Mouse (Mus musculus): ENCODE measurements around the gene Ntsr2. TPM values are rescaled to one million over a fixed set of nuclear protein-coding genes. Genes with fewer than 3 reads are reported as not detected.

Gene Ntsr2
- not detected in 2 replicates for polyA plus RNA-seq (2011; ENCODE audit: insufficient read depth, insufficient read length, low replicate concordance, missing spikeins)

GRCm38 (mm10) chr12:16653332-16654093 lies at the start of gene Ntsr2:
Ntsr2 (plus strand) TSS chr12:16653382.
- 11% methylated on average over 58 of the region's 58 CpGs for WGBS
- no peak within 1 kb of the TSS for H3K4me3 ChIP-seq (replicated peaks; ENCODE audit: control insufficient read depth, low read depth, low read length)
- H3K27ac ChIP-seq (ENCODE audit: control insufficient read depth, insufficient read depth, low read depth, low read length, poor library complexity): no peak within 1 kb of the TSS; the same call in 1 of the 2 replicates
- H3K4me1 ChIP-seq (ENCODE audit: control insufficient read depth, insufficient read depth, low read length): no peaks in the 10 kb centered on the region
- TF ChIP-seq POLR2A (IDR thresholded peaks at IDR 0.05; ENCODE audit: borderline replicate concordance, control insufficient read depth, low read depth, low read length): no peak
- no peak for TF ChIP-seq CTCF (IDR thresholded peaks at IDR 0.05; ENCODE audit: control insufficient read depth, insufficient read depth, low read length)

DNA sequence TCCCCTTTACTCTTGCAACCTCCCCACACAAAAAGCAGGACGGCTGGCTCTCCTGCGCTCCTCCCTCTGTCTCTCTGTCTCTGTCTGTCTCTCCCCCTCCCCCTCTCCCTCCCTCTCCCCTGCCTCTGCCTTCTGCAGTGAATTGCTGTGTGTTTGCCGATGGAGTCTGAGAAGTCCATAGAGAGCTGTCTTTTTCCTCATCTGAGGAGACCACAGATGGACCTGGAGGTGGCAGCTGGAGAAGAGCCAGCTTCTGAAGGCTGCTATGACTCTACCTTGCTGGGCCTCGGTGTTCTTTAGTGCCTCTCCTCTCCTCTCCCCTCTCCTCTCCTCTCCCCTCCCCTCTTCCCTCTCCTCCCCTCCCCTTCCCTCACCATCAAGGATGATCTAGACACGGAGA lies 47.6 kb upstream of the Ntsr2 start:
- Histone ChIP-seq H3K27ac (ENCODE audit: control insufficient read depth, insufficient read depth, low read depth, low read length, poor library complexity) (no peak overlapping the region), H3K4me1 (ENCODE audit: control insufficient read depth, insufficient read depth, low read length) (no peaks in the 10 kb centered on the region), H3K4me3 (replicated peaks; ENCODE audit: control insufficient read depth, low read depth, low read length) (no peak overlapping the region)
- TF ChIP-seq POLR2A (IDR thresholded peaks at IDR 0.05; ENCODE audit: borderline replicate concordance, control insufficient read depth, low read depth, low read length) (no peak), CTCF (IDR thresholded peaks at IDR 0.05; ENCODE audit: control insufficient read depth, insufficient read depth, low read length) (no peak)
- WGBS: 79% methylated on average over 5 of the region's 5 CpGs

DNA sequence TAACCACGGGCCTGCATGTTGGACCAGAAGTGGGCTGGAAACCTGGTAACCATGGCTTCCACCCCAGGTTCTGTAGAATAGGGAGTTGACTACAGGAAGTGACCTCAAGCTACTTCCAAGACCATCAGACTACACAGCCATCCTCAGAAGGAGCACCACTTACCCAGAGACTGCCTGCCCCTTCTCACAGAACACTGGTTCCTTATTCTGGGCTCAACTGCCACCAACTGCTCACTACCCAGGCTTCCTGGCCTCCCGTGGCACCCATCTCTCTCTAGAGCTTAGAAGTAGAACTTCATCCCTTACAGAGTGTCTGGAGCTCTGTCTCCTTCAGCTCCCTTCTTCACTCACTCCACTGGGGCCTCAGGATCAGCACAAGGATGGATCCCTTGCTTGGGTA lies 42.2 kb upstream of the Ntsr2 start, which contains the start of gene Lpin1:
TSS of gene Lpin1 (minus strand) at position 31 of the 400 bp plus-strand sequence.
- no peak for TF ChIP-seq CTCF (IDR thresholded peaks at IDR 0.05; ENCODE audit: control insufficient read depth, insufficient read depth, low read length)
- Histone ChIP-seq H3K4me1 (ENCODE audit: control insufficient read depth, insufficient read depth, low read length) (no peaks in the 10 kb centered on the region; the same call in 1 of the 2 replicates), H3K4me3 (replicated peaks; ENCODE audit: control insufficient read depth, low read depth, low read length) (no peak within 1 kb of the TSS), H3K27ac (ENCODE audit: control insufficient read depth, insufficient read depth, low read depth, low read length, poor library complexity) (no peak within 1 kb of the TSS)
- WGBS: 13% methylated on average over 2 of the region's 2 CpGs

DNA sequence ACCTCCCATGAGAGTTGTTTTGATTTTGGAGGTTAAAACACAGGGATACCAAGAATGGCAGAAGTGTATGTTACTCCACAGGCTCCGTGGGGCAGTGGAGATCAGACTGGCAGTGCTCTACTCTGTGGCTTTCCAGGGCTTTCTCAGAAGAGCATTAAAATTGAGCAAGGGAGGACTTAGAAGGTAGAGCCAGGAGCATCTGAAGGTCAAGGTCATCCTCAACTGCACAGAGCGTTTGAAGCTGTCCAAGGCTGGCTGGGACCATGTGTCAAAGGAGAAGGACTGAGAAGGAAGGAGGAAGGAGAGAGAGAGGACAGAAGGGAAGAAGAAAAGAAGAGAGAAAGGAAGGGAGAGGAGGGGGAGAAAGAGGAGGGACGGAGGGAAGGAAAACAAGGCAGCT lies 38.6 kb upstream of the Ntsr2 start:
- WGBS: 51% methylated on average over 3 of the region's 3 CpGs
- TF ChIP-seq POLR2A (IDR thresholded peaks at IDR 0.05; ENCODE audit: borderline replicate concordance, control insufficient read depth, low read depth, low read length) (no peak), CTCF (IDR thresholded peaks at IDR 0.05; ENCODE audit: control insufficient read depth, insufficient read depth, low read length) (no peak)
- Histone ChIP-seq H3K4me1 (ENCODE audit: control insufficient read depth, insufficient read depth, low read length) (no peaks in the 10 kb centered on the region; the same call in 1 of the 2 replicates), H3K27ac (ENCODE audit: control insufficient read depth, insufficient read depth, low read depth, low read length, poor library complexity) (no peak overlapping the region), H3K4me3 (replicated peaks; ENCODE audit: control insufficient read depth, low read depth, low read length) (no peak overlapping the region)

DNA sequence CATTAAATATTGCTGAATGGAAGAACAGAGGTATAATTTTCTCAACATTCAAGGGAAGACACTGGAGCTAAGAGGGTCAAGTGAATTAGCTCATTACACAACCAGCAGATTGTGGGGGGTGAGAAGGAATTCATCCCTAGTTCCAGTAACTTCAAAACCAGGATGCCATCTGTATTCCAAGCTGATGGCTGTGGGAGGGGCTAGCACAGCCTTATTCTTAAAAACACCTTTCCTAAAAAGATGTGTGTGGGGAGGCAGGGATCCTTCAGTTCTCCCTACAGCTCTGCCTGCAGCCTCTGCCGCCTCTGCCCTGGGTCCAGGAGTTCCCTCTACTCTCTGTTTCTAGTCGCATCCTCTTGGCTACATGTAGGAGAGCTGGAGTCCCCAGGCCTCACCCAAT lies 37.4 kb upstream of the Ntsr2 start:
- no peak overlapping the region for H3K4me3 ChIP-seq (replicated peaks; ENCODE audit: control insufficient read depth, low read depth, low read length)
- 86% methylated on average over 2 of the region's 2 CpGs for WGBS

GRCm38 (mm10) chr12:16618512-16619274 lies 34.5 kb upstream of the Ntsr2 start:
- 67% methylated on average over 12 of the region's 12 CpGs for WGBS
- H3K27ac ChIP-seq (ENCODE audit: control insufficient read depth, insufficient read depth, low read depth, low read length, poor library complexity): no peak overlapping the region
- H3K4me3 ChIP-seq (replicated peaks; ENCODE audit: control insufficient read depth, low read depth, low read length): no peak overlapping the region
- H3K4me1 ChIP-seq (ENCODE audit: control insufficient read depth, insufficient read depth, low read length): no peaks in the 10 kb centered on the region
- TF ChIP-seq POLR2A (IDR thresholded peaks at IDR 0.05; ENCODE audit: borderline replicate concordance, control insufficient read depth, low read depth, low read length) (no peak), CTCF (IDR thresholded peaks at IDR 0.05; ENCODE audit: control insufficient read depth, insufficient read depth, low read length) (no peak)

More for the DNA sequence above, 37.4 kb upstream of the Ntsr2 start:
- Histone ChIP-seq H3K27ac (ENCODE audit: control insufficient read depth, insufficient read depth, low read depth, low read length, poor library complexity) (no peak overlapping the region), H3K4me1 (ENCODE audit: control insufficient read depth, insufficient read depth, low read length) (no peaks in the 10 kb centered on the region; the same call in 1 of the 2 replicates)
- no peak for TF ChIP-seq CTCF (IDR thresholded peaks at IDR 0.05; ENCODE audit: control insufficient read depth, insufficient read depth, low read length)
- TF ChIP-seq POLR2A (IDR thresholded peaks at IDR 0.05; ENCODE audit: borderline replicate concordance, control insufficient read depth, low read depth, low read length): no peak

DNA sequence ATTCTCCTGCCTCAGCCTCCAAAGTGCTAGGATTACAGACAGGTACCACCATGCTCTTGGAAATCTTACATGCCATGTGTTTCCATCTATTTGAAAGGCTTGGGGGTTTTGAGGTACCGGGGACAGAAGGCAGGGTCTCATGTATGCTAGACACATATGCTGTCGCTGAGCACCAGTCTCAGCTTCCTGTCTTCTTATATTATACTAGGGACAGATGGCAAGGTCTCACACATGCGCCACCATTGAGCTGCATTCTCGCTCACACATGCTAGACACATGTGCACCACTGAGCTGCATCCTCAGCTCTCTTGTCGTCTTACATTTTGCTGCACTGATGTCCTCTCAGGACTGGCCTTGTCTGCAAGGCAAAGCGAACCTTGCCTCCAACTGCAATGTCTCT lies 33.7 kb upstream of the Ntsr2 start:
- TF ChIP-seq POLR2A (IDR thresholded peaks at IDR 0.05; ENCODE audit: borderline replicate concordance, control insufficient read depth, low read depth, low read length) (no peak), CTCF (IDR thresholded peaks at IDR 0.05; ENCODE audit: control insufficient read depth, insufficient read depth, low read length) (no peak)
- 73% methylated on average over 6 of the region's 6 CpGs for WGBS
- H3K4me3 ChIP-seq (replicated peaks; ENCODE audit: control insufficient read depth, low read depth, low read length): no peak overlapping the region
- H3K27ac ChIP-seq (ENCODE audit: control insufficient read depth, insufficient read depth, low read depth, low read length, poor library complexity): no peak overlapping the region
- no peaks in the 10 kb centered on the region for H3K4me1 ChIP-seq (ENCODE audit: control insufficient read depth, insufficient read depth, low read length)

- Histone ChIP-seq H3K4me3 (replicated peaks; ENCODE audit: control insufficient read depth, low read depth, low read length) (no peak overlapping the region), H3K4me1 (ENCODE audit: control insufficient read depth, insufficient read depth, low read length) (no peaks in the 10 kb centered on the region), H3K27ac (ENCODE audit: control insufficient read depth, insufficient read depth, low read depth, low read length, poor library complexity) (no peak overlapping the region)
- WGBS: 68% methylated on average over 3 of the region's 3 CpGs
- no peak for TF ChIP-seq CTCF (IDR thresholded peaks at IDR 0.05; ENCODE audit: control insufficient read depth, insufficient read depth, low read length)
- no peak for TF ChIP-seq POLR2A (IDR thresholded peaks at IDR 0.05; ENCODE audit: borderline replicate concordance, control insufficient read depth, low read depth, low read length)
Measured at GRCm38 (mm10) chr12:16620230-16620629, 33.0 kb upstream of the Ntsr2 start.
